Mouse (Mus musculus): ENCODE data around the gene Chid1. TPM values are rescaled to one million over a fixed set of nuclear protein-coding genes. Genes with fewer than 3 reads are reported as not detected.

Chid1 gene
- polyA plus RNA-seq, 1 experiment from 2014 or later = 33.3 TPM

GRCm38 (mm10) chr7:141566587-141566986 is 26.9 kb upstream of the Chid1 start:
- Histone ChIP-seq H3K27me3 (ENCODE audit: control insufficient read depth, insufficient read depth, low read length) (no peaks in the 10 kb centered on the region), H3K4me3 (ENCODE audit: control insufficient read depth in 1 of 2, insufficient read depth in 1 of 2, low read depth in 1 of 2, low read length in 2 of 2) (no peak overlapping the region), H3K9ac (ENCODE audit: low read length) (no peak overlapping the region), H3K27ac (replicated peaks in 1 of 2; ENCODE audit: control insufficient read depth in 1 of 2, insufficient read depth in 1 of 2, low read depth in 2 of 2, low read length in 2 of 2) (no peak overlapping the region), H3K36me3 (ENCODE audit: control insufficient read depth, insufficient read depth, low read length) (0 out of 2 replicates have a peak, but pooled peaks cover 12% of the 10 kb centered on the region), H3K4me1 (ENCODE audit: control insufficient read depth in 2 of 2, insufficient read depth in 2 of 2, low read length in 2 of 2) (peaks cover 13 to 20% of the 10 kb centered on the region in 2 experiments), H3K4me2 (ENCODE audit: low read length) (no peak overlapping the region), H3K9me3 (ENCODE audit: control insufficient read depth, low read length) (no peaks in the 10 kb centered on the region)
- no peak for ATAC-seq (ENCODE audit: insufficient number of reproducible peaks, insufficient read depth, low FRiP score, low read depth)
- WGBS = 71% methylated on average over 7 of the region's 7 CpGs

- Histone ChIP-seq H3K27me3 (ENCODE audit: control insufficient read depth, insufficient read depth, low read length) (no peaks in the 10 kb centered on the region), H3K4me2 (ENCODE audit: low read length) (no peak overlapping the region), H3K27ac (replicated peaks in 1 of 2; ENCODE audit: control insufficient read depth in 1 of 2, insufficient read depth in 1 of 2, low read depth in 2 of 2, low read length in 2 of 2) (peak overlapping the region in 1 of 2 experiments; percentile 39; a peak in 1 of 4 replicates), H3K36me3 (ENCODE audit: control insufficient read depth, insufficient read depth, low read length) (0 out of 2 replicates have a peak, but pooled peaks cover 6% of the 10 kb centered on the region), H3K4me3 (ENCODE audit: control insufficient read depth in 1 of 2, insufficient read depth in 1 of 2, low read depth in 1 of 2, low read length in 2 of 2) (no peak overlapping the region), H3K9me3 (ENCODE audit: control insufficient read depth, low read length) (no peaks in the 10 kb centered on the region), H3K4me1 (ENCODE audit: control insufficient read depth in 2 of 2, insufficient read depth in 2 of 2, low read length in 2 of 2) (peaks cover 16 to 25% of the 10 kb centered on the region in 2 experiments), H3K9ac (ENCODE audit: low read length) (peak overlapping the region; percentile 6; the same call in 1 of the 2 replicates)
- WGBS = 58% methylated on average over 7 of the region's 7 CpGs
- ATAC-seq (ENCODE audit: insufficient number of reproducible peaks, insufficient read depth, low FRiP score, low read depth) = no peak
These were observed 24.9 kb upstream of the Chid1 start for GRCm38 (mm10) chr7:141564561-141564960.

- Histone ChIP-seq H3K9ac (ENCODE audit: low read length) (peak overlapping the region; percentile 93), H3K4me3 (ENCODE audit: control insufficient read depth in 1 of 2, insufficient read depth in 1 of 2, low read depth in 1 of 2, low read length in 2 of 2) (peak overlapping the region; percentile 75 to 83), H3K9me3 (ENCODE audit: control insufficient read depth, low read length) (no peaks in the 10 kb centered on the region), H3K27ac (replicated peaks in 1 of 2; ENCODE audit: control insufficient read depth in 1 of 2, insufficient read depth in 1 of 2, low read depth in 2 of 2, low read length in 2 of 2) (peak overlapping the region; percentile 32 to 76; a peak in 2 of 4 replicates), H3K27me3 (ENCODE audit: control insufficient read depth, insufficient read depth, low read length) (no peaks in the 10 kb centered on the region), H3K4me2 (ENCODE audit: low read length) (peak overlapping the region; percentile 75), H3K4me1 (ENCODE audit: control insufficient read depth in 2 of 2, insufficient read depth in 2 of 2, low read length in 2 of 2) (peaks cover 16 to 22% of the 10 kb centered on the region in 2 experiments), H3K36me3 (ENCODE audit: control insufficient read depth, insufficient read depth, low read length) (0 out of 2 replicates have a peak, but pooled peaks cover 6% of the 10 kb centered on the region)
- no peak for ATAC-seq (ENCODE audit: insufficient number of reproducible peaks, insufficient read depth, low FRiP score, low read depth)
- WGBS = 2% methylated on average over 21 of the region's 21 CpGs
These were observed 23.3 kb upstream of the Chid1 start for GRCm38 (mm10) chr7:141562852-141563427.

GRCm38 (mm10) chr7:141562421-141562851 is 22.8 kb upstream of the Chid1 start:
- 2% methylated on average over 33 of the region's 33 CpGs for whole genome bisulfite sequencing
- peak; percentile 25; the same call in 1 of the 2 replicates for ATAC-seq (ENCODE audit: insufficient number of reproducible peaks, insufficient read depth, low FRiP score, low read depth)
- Histone ChIP-seq H3K4me2 (ENCODE audit: low read length) (peak overlapping the region; percentile 75), H3K4me1 (ENCODE audit: control insufficient read depth in 2 of 2, insufficient read depth in 2 of 2, low read length in 2 of 2) (peaks cover 16 to 22% of the 10 kb centered on the region in 2 experiments), H3K36me3 (ENCODE audit: control insufficient read depth, insufficient read depth, low read length) (0 out of 2 replicates have a peak, but pooled peaks cover 6% of the 10 kb centered on the region), H3K9me3 (ENCODE audit: control insufficient read depth, low read length) (no peaks in the 10 kb centered on the region), H3K27ac (replicated peaks in 1 of 2; ENCODE audit: control insufficient read depth in 1 of 2, insufficient read depth in 1 of 2, low read depth in 2 of 2, low read length in 2 of 2) (peak overlapping the region; percentile 70 to 76), H3K9ac (ENCODE audit: low read length) (peak overlapping the region; percentile 93), H3K27me3 (ENCODE audit: control insufficient read depth, insufficient read depth, low read length) (no peaks in the 10 kb centered on the region), H3K4me3 (ENCODE audit: control insufficient read depth in 1 of 2, insufficient read depth in 1 of 2, low read depth in 1 of 2, low read length in 2 of 2) (peak overlapping the region; percentile 75 to 83)

- Histone ChIP-seq H3K27ac (replicated peaks in 1 of 2; ENCODE audit: control insufficient read depth in 1 of 2, insufficient read depth in 1 of 2, low read depth in 2 of 2, low read length in 2 of 2) (peak within 1 kb of the TSS; percentile 70 to 76), H3K4me2 (ENCODE audit: low read length) (peak within 1 kb of the TSS; percentile 75), H3K4me1 (ENCODE audit: control insufficient read depth in 2 of 2, insufficient read depth in 2 of 2, low read length in 2 of 2) (peaks cover 16 to 22% of the 10 kb centered on the region in 2 experiments), H3K9me3 (ENCODE audit: control insufficient read depth, low read length) (no peaks in the 10 kb centered on the region), H3K27me3 (ENCODE audit: control insufficient read depth, insufficient read depth, low read length) (no peaks in the 10 kb centered on the region), H3K4me3 (ENCODE audit: control insufficient read depth in 1 of 2, insufficient read depth in 1 of 2, low read depth in 1 of 2, low read length in 2 of 2) (peak within 1 kb of the TSS; percentile 75 to 83), H3K9ac (ENCODE audit: low read length) (peak within 1 kb of the TSS; percentile 93), H3K36me3 (ENCODE audit: control insufficient read depth, insufficient read depth, low read length) (0 out of 2 replicates have a peak, but pooled peaks cover 6% of the 10 kb centered on the region)
- ATAC-seq (ENCODE audit: insufficient number of reproducible peaks, insufficient read depth, low FRiP score, low read depth) = peak; percentile 94
- under 1% methylated on average over 67 of the region's 72 CpGs for WGBS
These were observed 22.2 kb upstream of the Chid1 start, which contains the start of gene Ap2a2 for GRCm38 (mm10) chr7:141561682-141562391. TSS of gene Ap2a2 (plus strand) at chr7:141562173.

GRCm38 (mm10) chr7:141560471-141560870 is 20.8 kb upstream of the Chid1 start:
- Histone ChIP-seq H3K36me3 (ENCODE audit: control insufficient read depth, insufficient read depth, low read length) (0 out of 2 replicates have a peak, but pooled peaks cover 6% of the 10 kb centered on the region), H3K9ac (ENCODE audit: low read length) (no peak overlapping the region), H3K27ac (replicated peaks in 1 of 2; ENCODE audit: control insufficient read depth in 1 of 2, insufficient read depth in 1 of 2, low read depth in 2 of 2, low read length in 2 of 2) (no peak overlapping the region), H3K4me3 (ENCODE audit: control insufficient read depth in 1 of 2, insufficient read depth in 1 of 2, low read depth in 1 of 2, low read length in 2 of 2) (no peak overlapping the region), H3K9me3 (ENCODE audit: control insufficient read depth, low read length) (no peaks in the 10 kb centered on the region), H3K4me1 (ENCODE audit: control insufficient read depth in 2 of 2, insufficient read depth in 2 of 2, low read length in 2 of 2) (peaks cover 16 to 22% of the 10 kb centered on the region in 2 experiments), H3K4me2 (ENCODE audit: low read length) (no peak overlapping the region), H3K27me3 (ENCODE audit: control insufficient read depth, insufficient read depth, low read length) (no peaks in the 10 kb centered on the region)
- no peak for ATAC-seq (ENCODE audit: insufficient number of reproducible peaks, insufficient read depth, low FRiP score, low read depth)
- 79% methylated on average over 4 of the region's 4 CpGs for WGBS

GRCm38 (mm10) chr7:141559726-141560325 is 20.2 kb upstream of the Chid1 start:
- no peak overlapping the region for H3K27ac ChIP-seq (replicated peaks in 1 of 2; ENCODE audit: control insufficient read depth in 1 of 2, insufficient read depth in 1 of 2, low read depth in 2 of 2, low read length in 2 of 2)
- H3K4me2 ChIP-seq (ENCODE audit: low read length) = no peak overlapping the region
- no peaks in the 10 kb centered on the region for H3K9me3 ChIP-seq (ENCODE audit: control insufficient read depth, low read length)
- H3K4me1 ChIP-seq (ENCODE audit: control insufficient read depth in 2 of 2, insufficient read depth in 2 of 2, low read length in 2 of 2) = peaks cover 14 to 19% of the 10 kb centered on the region in 2 experiments
- H3K27me3 ChIP-seq (ENCODE audit: control insufficient read depth, insufficient read depth, low read length) = no peaks in the 10 kb centered on the region
- 0 out of 2 replicates have a peak, but pooled peaks cover under 1% of the 10 kb centered on the region for H3K36me3 ChIP-seq (ENCODE audit: control insufficient read depth, insufficient read depth, low read length)
- ATAC-seq (ENCODE audit: insufficient number of reproducible peaks, insufficient read depth, low FRiP score, low read depth) = no peak
- no peak overlapping the region for H3K4me3 ChIP-seq (ENCODE audit: control insufficient read depth in 1 of 2, insufficient read depth in 1 of 2, low read depth in 1 of 2, low read length in 2 of 2)
- WGBS = 70% methylated on average over 2 of the region's 2 CpGs
- H3K9ac ChIP-seq (ENCODE audit: low read length) = no peak overlapping the region

Data from heart, embryonic 14.5 days (tissue).